Mouse (Mus musculus): ENCODE measurements around the gene D630023F18Rik. TPM values are rescaled to one million over a fixed set of nuclear protein-coding genes. Genes with fewer than 3 reads are reported as not detected.

D630023F18Rik gene
- 0.13 TPM in 1 of 2 replicates, not detected in the other for polyA plus RNA-seq (2012)

DNA sequence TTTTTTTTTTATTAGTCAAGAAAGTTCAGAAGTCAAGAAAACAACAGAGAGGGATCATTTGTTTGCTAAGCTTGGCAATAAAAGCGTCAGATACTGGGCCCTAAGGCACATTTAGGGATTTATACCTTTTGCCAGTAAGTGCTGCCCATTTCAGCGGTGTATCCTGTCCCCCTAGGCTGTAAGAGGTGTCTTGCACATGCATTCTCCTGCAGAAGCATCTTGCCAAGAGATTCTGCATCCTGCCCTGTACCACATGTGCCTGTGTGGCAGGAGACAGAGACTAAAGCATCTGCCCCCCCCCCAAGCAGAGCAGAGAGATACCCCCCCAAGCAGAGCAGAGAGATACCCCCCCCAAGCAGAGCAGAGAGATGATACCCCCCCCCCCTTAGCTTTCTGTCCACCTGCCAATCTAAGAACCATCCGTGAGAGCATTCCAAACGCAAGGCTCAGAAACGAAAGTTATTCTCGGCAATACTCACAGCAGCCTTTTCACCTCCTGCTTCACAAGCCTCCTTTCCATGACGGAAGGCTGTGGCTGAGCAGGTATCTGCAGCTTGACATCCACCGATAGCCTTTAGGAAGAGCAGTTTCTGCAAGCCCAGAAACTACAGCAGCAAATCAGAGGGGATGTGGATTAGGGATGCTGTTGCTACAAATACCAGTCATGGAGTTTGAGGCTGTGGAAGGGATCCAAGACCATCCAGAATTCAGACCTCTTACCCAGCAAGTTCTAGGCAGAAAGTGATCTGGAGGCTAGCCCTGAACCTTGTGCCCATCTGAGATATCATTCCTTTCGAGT lies at the start of gene D630023F18Rik:
D630023F18Rik (minus strand) TSS at position 641 of the 799 bp plus-strand sequence.

DNA sequence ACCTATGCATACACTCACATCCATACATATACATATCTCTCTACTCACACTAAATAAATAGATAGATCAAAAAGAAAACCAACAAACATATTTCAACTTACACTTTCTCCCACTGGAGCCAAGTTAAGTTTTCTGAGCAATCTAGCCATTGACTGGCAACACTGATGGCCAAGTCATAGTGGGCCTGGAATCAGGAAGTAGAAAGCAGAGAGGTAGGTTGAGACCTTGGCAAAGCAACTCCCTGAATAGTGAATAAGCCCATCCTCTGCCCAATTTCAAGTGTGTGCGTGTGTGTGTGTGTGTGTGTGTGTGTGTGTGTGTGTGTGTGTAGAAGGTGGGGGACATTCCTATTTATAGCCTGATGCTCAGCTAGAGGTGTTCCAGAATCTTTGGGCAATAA lies 3.6 kb downstream of the D630023F18Rik start, which contains the start of gene Gm28845:
Gm28845 (minus strand) TSS at position 121 of the 400 bp plus-strand sequence.

DNA sequence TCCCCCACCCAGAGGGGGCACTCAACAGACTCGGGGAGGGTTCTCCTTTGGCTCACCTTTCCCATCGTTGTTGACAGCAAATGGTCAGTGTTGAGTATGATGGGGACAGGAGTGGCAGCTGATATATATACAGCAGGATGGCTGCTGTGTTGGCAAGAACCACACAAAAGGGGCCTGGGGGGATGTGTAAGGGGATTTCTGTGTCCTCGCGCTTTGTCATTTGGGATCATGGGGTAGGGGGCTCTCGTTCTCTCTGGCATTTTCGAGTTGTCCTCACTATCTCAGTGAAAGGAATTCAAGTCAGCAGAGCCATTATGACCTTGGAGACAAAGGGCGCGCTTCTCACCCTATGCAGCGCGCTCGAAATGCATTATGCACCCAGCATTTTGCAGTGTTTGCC lies 19.7 kb downstream of the D630023F18Rik start, which contains the start of gene Cryga:
Cryga (minus strand) TSS at position 101 of the 400 bp plus-strand sequence.

DNA sequence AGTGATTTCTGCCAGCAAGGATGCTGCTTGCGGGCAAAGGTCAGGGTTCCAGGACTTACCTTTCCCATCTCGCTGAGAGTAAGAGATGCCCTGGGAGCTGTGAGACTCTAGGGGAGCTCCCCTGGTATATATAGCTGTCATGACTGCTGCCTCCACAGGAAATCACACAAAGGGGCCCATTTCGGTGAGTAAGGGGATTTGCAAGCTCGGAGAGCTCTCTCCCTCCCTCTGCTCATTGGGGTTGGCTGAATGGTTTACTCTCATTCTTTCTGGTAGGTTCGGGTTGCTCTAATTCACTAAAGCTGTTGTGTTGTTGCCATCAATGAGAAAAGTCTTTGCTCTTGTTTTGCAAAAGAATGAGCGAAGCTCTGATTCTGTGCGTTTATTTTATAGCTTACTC lies 40.8 kb downstream of the D630023F18Rik start, which contains the start of gene Crygb:
Crygb (minus strand) TSS at position 101 of the 400 bp plus-strand sequence.

DNA sequence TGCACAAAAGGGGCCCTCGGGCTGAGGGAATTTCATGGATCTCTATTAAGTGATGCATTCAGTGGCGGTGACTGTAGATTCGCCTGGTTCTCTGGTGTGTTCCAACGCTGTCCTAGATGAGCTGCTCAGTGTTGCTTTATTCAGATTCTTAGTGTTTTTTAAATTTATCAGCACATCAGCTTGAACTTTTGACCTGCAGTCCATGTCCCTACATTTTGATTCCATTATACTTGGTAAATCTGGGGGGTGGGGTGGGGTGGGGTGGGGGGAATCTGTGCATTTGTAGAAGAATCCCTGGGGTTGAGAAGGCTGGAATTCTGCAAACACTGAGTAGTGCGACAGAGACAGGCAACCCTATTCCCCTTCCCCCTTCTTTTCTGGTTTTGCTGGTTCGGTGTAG lies 49.4 kb downstream of the D630023F18Rik start, which contains the start of gene Crygc:
Crygc (minus strand) TSS at position 101 of the 400 bp plus-strand sequence.

DNA sequence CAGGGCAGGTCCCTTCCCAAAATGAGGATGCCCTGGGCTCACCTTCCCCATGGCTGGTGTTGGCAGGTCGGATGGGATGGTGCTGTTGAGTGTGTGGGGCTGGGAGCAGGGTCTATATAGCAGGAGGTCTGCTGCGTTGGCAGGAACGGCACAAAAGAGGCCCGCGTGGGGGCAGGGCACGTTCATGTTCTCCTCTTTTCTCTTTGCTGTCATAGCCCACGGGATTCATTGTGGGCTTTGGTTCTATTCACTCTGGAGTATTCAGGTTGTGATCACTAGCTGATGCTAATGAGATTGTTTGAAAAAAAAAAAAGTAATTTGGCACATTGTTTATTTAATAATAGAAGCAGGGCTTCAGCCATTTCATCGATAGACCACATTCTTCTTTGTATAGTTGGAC lies 59.7 kb downstream of the D630023F18Rik start, which contains the start of gene Crygd:
Crygd (minus strand) TSS at position 101 of the 400 bp plus-strand sequence.

Other genes with a start within 250 kb of the D630023F18Rik start
- gene Plekhm3, start 166.4 kb downstream of the D630023F18Rik start, polyA plus RNA-seq (2012) = 1.8 and 2.7 TPM in 2 replicates
- 0.06 TPM in 1 of 2 replicates, not detected in the other for gene Akr1cl, start 90.5 kb downstream of the D630023F18Rik start, polyA plus RNA-seq (2012)
- gene Cryge, start 72.1 kb downstream of the D630023F18Rik start, polyA plus RNA-seq (2012) = not detected in 2 replicates
- gene Crygd, start 59.8 kb downstream of the D630023F18Rik start, polyA plus RNA-seq (2012) = not detected in 2 replicates
- not detected in 2 replicates for gene Crygc, start 49.5 kb downstream of the D630023F18Rik start, polyA plus RNA-seq (2012)
- not detected in 2 replicates for gene Crygb, start 40.9 kb downstream of the D630023F18Rik start, polyA plus RNA-seq (2012)
- gene Cryga, start 19.8 kb downstream of the D630023F18Rik start, polyA plus RNA-seq (2012) = 0.12 and 0.18 TPM in 2 replicates
- not detected in 2 replicates for gene Gm28845, start 3.7 kb downstream of the D630023F18Rik start, polyA plus RNA-seq (2012)
- gene Idh1, start 63.3 kb upstream of the D630023F18Rik start, polyA plus RNA-seq (2012) = 1.8 and 3.9 TPM in 2 replicates
- gene Pikfyve, start 63.5 kb upstream of the D630023F18Rik start, polyA plus RNA-seq (2012) = 16.6 and 17.6 TPM in 2 replicates
- not detected in 2 replicates for gene Pth2r, start 158.8 kb upstream of the D630023F18Rik start, polyA plus RNA-seq (2012)

Measured in megakaryocyte-erythroid progenitor cell, adult 5 weeks (primary cell).